Mouse (Mus musculus) kidney, postnatal 0 days (tissue): ENCODE data around the gene Srebf2. TPM values are rescaled to one million over a fixed set of nuclear protein-coding genes. Genes with fewer than 3 reads are reported as not detected.

Experiments used
- ATAC-seq: fragments of 200-750 bp; cut with Nextera tagmentation; replicated peaks from 2 replicates; pipeline ENCODE4 v1.8.0; 2017; ENCODE audit warnings: low read depth, moderate number of reproducible peaks, moderate TSS enrichment, moderate library complexity; ENCODE audit not compliant: low FRiP score
- DNase-seq: peaks from one replicate; pipeline ENCODE4 v3.0.0-alpha.2; 2016; ENCODE audit warnings: low spot score
- H3K27ac ChIP-seq: fragments of 300-500 bp; sonication (generic); 2 replicates; pipeline ENCODE4 v1.5.1; 2014; ENCODE audit warnings: mild to moderate bottlenecking
- H3K27me3 ChIP-seq: fragments of 300-500 bp; sonication (generic); 2 replicates; pipeline ENCODE4 v1.6.1; 2014; ENCODE audit warnings: low read length, mixed read lengths; ENCODE audit not compliant: insufficient read depth
- H3K36me3 ChIP-seq: fragments of 300-500 bp; sonication (generic); 2 replicates; pipeline ENCODE4 v1.6.1; 2014; ENCODE audit warnings: low read length, mixed read lengths; ENCODE audit not compliant: insufficient read depth
- H3K4me1 ChIP-seq: fragments of 300-500 bp; sonication (generic); replicated peaks from 2 replicates; pipeline ENCODE4 v1.6.1; 2014; ENCODE audit warnings: antibody characterized with exemption, low read length, mixed read lengths; ENCODE audit not compliant: insufficient read depth
- H3K4me2 ChIP-seq: fragments of 300-500 bp; sonication (generic); 2 replicates; pipeline ENCODE4 v1.6.1; 2014; ENCODE audit warnings: mild to moderate bottlenecking, low read length, moderate library complexity, mixed read lengths
- H3K4me3 ChIP-seq: fragments of 300-500 bp; sonication (generic); replicated peaks from 2 replicates; pipeline ENCODE4 v1.5.1; 2014; ENCODE audit warnings: low read depth, low read length
- H3K9ac ChIP-seq: fragments of 300-500 bp; sonication (generic); 2 replicates; pipeline ENCODE4 v1.6.1; 2014; ENCODE audit warnings: low read depth, low read length
- H3K9me3 ChIP-seq: fragments of 300-500 bp; sonication (generic); replicated peaks from 2 replicates; pipeline ENCODE4 v1.6.1; 2016; ENCODE audit warnings: low read length, inconsistent platforms, mixed read lengths
- CTCF ChIP-seq: IDR thresholded peaks from 2 replicates; pipeline ENCODE4 v1.5.1; 2016; ENCODE audit warnings: antibody characterized with exemption, low read depth, mild to moderate bottlenecking, moderate library complexity
- WGBS: fragments of 180-500 bp; shearing (Covaris S2); extraction: QIAGEN DNeasy Blood & Tissue Kit; methylation state at CpG from one replicate; pipeline ENCODE4 v1.1.7; 2014; 5-methylcytosine and 5-hydroxymethylcytosine counted together
- polyA plus RNA-seq: library from polyadenylated mRNA; unstranded; fragments of >200 nt; fragmentation: Nextera tagmentation; extraction: Ambion mirVana; gene quantifications from 2 replicates; pipeline ENCODE4 v1.2.1, GENCODE M21; 2015

Srebf2 gene
- polyA plus RNA-seq, 1 experiment from 2014 or later: 89.0 TPM

DNA sequence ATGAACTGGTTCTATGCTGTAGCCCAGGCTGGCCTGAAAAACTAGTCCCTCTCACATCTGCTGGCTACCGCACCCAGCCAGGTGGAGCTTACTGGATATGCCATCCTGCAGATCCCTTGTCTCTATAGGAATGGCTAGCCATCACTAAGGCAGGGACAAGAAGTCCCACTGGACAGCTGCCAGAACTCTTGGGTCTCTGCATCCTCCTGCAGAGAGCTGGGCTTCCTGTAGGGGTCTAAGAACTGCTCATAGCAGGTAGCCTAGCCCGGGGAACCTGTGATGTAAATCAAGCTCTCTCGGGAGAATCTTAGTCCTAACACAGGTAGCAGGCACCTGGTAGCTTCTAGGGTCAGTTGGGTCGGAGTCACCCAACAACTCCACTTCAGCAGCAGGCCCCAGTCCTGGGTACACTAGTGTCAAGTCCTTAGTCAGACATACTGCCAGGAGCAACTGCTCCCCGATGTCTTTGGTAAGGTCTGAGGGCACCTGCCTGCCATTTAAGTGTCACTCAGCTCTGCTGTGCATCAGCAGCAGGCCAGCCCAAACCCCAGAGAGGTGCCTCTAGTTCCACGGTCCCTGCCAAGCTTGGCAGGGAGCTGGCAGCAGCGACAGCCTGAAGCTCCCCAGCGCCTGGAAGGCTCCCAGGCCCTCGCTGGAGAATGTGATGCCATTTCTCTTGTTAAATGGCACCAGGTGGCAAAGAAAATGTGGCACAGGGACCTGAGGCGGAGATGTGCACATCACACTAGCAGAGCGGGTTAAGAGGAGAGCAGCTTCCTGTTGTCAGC, 84.8 kb downstream of the Srebf2 start:
- H3K4me2 ChIP-seq: no peak overlapping the region
- 68% methylated on average over 11 of the region's 11 CpGs for WGBS
- ATAC-seq (no peak), DNase-seq (no peak)
- H3K27ac ChIP-seq: no peak overlapping the region
- H3K4me1 ChIP-seq: no peaks in the 10 kb centered on the region; the same call in 1 of the 2 replicates
- no peak for TF ChIP-seq CTCF
- no peaks in the 10 kb centered on the region for H3K36me3 ChIP-seq
- H3K4me3 ChIP-seq: no peak overlapping the region
- no peak overlapping the region for H3K9ac ChIP-seq
- no peaks in the 10 kb centered on the region for H3K27me3 ChIP-seq
- no peaks in the 10 kb centered on the region for H3K9me3 ChIP-seq

DNA sequence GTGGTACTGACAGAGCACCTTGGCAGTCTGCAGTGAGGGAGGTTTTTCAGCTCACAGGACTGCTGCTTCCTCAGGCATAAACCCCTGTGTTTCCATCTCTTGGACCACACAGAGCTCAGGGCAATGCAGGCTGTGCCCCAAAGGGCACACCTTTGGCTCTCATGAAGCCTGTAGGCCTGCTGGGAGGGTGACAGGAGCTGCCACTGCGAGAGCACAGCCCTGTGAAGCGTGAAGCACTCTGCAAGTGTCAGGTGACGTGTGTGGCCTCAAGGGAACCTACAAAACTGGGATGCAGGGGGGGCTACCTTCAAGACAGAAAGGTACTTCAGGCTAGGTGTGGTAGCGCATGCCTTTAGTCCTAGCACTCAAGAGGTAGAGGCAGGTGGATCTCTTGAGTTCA, 85.7 kb downstream of the Srebf2 start:
- no peaks in the 10 kb centered on the region; the same call in 1 of the 2 replicates for H3K4me1 ChIP-seq
- no peak overlapping the region for H3K9ac ChIP-seq
- TF ChIP-seq CTCF: no peak
- no peak overlapping the region for H3K27ac ChIP-seq
- H3K27me3 ChIP-seq: no peaks in the 10 kb centered on the region
- no peaks in the 10 kb centered on the region for H3K9me3 ChIP-seq
- no peak overlapping the region for H3K4me3 ChIP-seq
- no peak overlapping the region for H3K4me2 ChIP-seq
- DNase-seq (no peak), ATAC-seq (no peak)
- WGBS: 50% methylated on average over 4 of the region's 4 CpGs
- H3K36me3 ChIP-seq: no peaks in the 10 kb centered on the region

DNA sequence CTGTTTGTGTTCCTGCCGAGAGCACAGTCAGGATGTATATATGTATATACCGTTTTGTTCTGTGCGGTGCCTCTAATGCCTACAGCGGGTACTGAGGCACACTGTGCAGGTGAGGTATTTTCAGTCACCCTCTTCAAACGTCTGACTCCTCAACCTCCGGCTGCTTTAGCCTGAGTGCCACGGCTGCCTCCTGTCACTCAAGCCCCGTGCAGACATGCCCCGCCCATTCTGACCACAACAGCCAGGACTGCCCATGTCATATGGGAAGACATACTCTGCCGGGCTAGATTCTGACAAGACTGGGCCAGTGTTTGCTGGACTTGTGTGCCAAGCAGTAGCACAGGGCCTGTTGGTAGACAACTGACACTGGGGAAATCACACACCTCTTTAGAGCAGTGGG, 88.7 kb downstream of the Srebf2 start:
- no peaks in the 10 kb centered on the region for H3K9me3 ChIP-seq
- no peak overlapping the region for H3K4me3 ChIP-seq
- no peaks in the 10 kb centered on the region; the same call in 1 of the 2 replicates for H3K36me3 ChIP-seq
- ATAC-seq (peak; percentile 18; the same call in 1 of the 2 replicates), DNase-seq (no peak)
- no peaks in the 10 kb centered on the region for H3K27me3 ChIP-seq
- TF ChIP-seq CTCF: no peak
- no peak overlapping the region for H3K9ac ChIP-seq
- no peaks in the 10 kb centered on the region; the same call in 1 of the 2 replicates for H3K4me1 ChIP-seq
- WGBS: 82% methylated on average over 10 of the region's 10 CpGs
- H3K27ac ChIP-seq: no peak overlapping the region
- H3K4me2 ChIP-seq: no peak overlapping the region

DNA sequence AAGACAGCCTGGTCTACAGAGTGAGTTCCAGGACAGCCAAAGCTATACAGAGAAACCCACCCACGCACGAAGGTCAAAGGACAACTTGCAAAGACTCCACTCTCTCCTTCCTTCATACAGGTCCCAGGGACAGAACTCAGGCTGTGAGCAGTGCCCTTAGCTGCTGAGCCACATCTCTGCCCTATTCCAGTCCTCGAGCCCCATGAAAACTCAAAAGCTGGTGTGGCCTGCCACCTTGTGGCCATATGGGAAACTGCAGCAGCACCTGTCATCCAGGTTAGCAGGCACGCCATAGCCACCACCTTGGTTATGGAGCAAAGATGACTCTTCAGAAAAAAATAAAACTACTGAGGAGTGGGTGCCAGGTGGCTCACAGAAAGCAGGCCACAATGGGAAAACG, 89.6 kb downstream of the Srebf2 start:
- peak; percentile 98 for TF ChIP-seq CTCF
- H3K36me3 ChIP-seq: no peaks in the 10 kb centered on the region; the same call in 1 of the 2 replicates
- DNase-seq: peak; percentile 84
- no peak overlapping the region for H3K9ac ChIP-seq
- no peaks in the 10 kb centered on the region for H3K9me3 ChIP-seq
- WGBS: 22% methylated on average over 5 of the region's 5 CpGs
- H3K4me3 ChIP-seq: no peak overlapping the region
- no peak overlapping the region for H3K27ac ChIP-seq
- H3K4me1 ChIP-seq: no peaks in the 10 kb centered on the region; the same call in 1 of the 2 replicates
- H3K4me2 ChIP-seq: no peak overlapping the region
- ATAC-seq: peak; percentile 61
- no peaks in the 10 kb centered on the region for H3K27me3 ChIP-seq

DNA sequence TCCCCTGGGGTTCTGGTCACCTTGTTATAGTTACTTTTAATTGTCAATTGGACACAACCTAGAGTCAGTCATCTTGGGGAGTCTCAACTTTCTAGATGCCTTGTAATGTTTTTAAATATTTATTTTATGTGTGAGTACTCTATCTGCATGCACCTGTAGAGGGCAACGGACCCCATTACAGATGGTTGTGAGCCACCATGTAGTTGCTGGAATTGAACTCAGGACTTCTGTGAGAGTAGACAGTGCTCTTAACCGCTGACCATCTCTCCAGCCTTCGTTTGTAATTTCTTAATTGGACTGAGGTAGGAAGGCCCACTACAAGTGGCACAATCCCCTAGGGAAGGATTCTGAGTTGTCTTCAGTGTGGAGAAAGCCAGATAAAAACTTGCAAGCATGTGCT, 96.3 kb downstream of the Srebf2 start:
- ATAC-seq (no peak), DNase-seq (no peak)
- peak overlapping the region; percentile 89 for H3K4me2 ChIP-seq
- no peak for TF ChIP-seq CTCF
- peak overlapping the region; percentile 62; the same call in 1 of the 2 replicates for H3K9ac ChIP-seq
- H3K4me1 ChIP-seq: 0 out of 2 replicates have a peak, but pooled peaks cover 5% of the 10 kb centered on the region
- WGBS: 79% methylated on average over 3 of the region's 3 CpGs
- peak overlapping the region; percentile 71; the same call in 1 of the 2 replicates for H3K4me3 ChIP-seq
- no peak overlapping the region for H3K27ac ChIP-seq
- no peaks in the 10 kb centered on the region; the same call in 1 of the 2 replicates for H3K36me3 ChIP-seq
- no peaks in the 10 kb centered on the region for H3K9me3 ChIP-seq
- no peaks in the 10 kb centered on the region for H3K27me3 ChIP-seq

DNA sequence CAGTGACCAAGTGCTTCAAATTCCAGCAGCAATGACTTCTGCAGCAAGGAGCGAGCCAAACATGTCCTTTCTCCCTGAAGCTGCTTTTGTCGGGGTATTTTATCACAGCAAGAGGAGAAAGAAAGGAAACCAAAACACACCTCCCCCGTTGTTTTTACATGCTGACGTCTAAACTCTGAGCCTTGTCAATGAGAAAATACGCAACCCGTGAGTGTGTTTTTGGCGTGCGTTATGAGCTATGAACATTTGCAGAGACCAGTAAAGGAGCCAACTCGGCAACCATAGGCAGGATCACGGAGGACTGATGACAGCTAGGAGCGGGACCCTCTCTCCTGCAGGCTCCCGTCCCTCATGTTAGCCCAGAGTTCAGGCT, 96.7 kb downstream of the Srebf2 start:
- no peak for TF ChIP-seq CTCF
- H3K9me3 ChIP-seq: no peaks in the 10 kb centered on the region
- H3K9ac ChIP-seq: peak overlapping the region; percentile 62; the same call in 1 of the 2 replicates
- ATAC-seq: no peak
- H3K27me3 ChIP-seq: no peaks in the 10 kb centered on the region
- DNase-seq: no peak
- H3K4me2 ChIP-seq: peak overlapping the region; percentile 89
- 1% methylated on average over 12 of the region's 12 CpGs for WGBS
- H3K36me3 ChIP-seq: no peaks in the 10 kb centered on the region
- no peak overlapping the region for H3K27ac ChIP-seq
- 0 out of 2 replicates have a peak, but pooled peaks cover 5% of the 10 kb centered on the region for H3K4me1 ChIP-seq
- H3K4me3 ChIP-seq: peak overlapping the region; percentile 71
